Mouse (Mus musculus): ENCODE data around the gene Tbx21.

Tbx21 gene

DNA sequence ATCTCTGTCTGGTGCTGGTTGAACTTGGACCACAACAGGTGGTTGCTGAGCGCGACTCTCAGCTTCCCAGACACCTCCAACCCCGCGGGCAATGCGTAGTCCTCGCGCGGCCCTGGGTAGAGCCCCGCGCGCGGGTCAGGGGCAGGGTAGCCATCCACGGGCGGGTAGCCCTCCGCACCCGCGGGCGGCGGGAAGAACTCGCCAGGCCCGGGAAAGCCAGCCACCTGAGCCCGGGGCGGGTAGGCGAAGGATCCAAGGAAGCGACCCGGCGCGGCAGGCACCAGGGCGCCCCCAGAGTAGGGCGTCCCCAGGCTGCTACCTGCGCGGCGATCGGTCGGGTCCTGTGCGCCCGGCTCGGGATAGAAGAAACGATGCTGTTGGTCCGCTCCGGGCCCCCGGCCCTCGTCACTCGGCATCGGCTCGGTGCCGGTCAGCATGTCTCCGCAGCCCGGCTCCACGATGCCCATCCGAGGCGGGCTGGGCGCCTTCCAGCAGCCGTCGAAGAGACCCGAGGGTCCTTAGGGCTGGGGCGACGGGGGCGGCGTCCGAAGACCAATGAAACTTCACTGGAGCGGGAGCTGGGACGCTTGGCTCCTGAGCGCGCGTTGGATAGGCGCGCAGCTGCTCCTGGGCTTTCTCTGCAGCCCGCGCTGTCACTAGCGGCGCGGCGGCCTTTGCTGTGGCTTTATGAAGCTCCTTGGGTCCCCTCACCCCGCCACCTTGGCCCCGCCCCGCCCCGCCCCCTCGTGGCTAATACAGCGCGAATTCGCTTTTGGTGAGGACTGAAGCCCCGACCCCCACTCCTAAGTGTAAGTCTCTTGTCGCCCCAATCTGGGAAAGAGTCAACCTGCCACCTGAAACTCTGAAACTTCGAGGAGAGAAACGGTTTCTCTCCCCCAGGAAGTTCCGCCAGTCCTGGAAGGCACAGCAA, at the start of gene Tbx21:
Gene Tbx21 (minus strand): TSS at position 661 of the 931 bp plus-strand sequence.
- DNase-seq (ENCODE audit: low spot score in 2 of 2), result no peak

DNA sequence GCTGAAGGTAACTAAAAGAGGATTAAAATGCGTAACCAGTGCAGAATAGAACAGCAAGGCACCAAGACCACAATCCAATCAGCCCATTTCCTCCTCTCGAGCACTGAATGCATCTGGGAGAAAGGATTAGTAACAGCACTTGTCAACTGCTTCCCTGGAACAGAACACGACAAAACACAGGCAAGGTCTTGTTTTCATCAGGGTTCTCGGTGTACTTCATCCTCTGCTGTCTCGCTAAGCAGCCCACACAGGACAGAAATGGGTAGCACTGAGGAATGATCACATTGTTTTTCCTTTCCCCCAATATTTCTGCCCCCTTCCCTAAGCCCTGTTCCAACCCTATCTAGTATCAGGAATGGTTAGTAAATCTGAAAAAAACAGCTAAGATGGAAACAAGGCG, 45.2 kb upstream of the Tbx21 start:
- no peak for DNase-seq (ENCODE audit: low spot score in 2 of 2)

DNA sequence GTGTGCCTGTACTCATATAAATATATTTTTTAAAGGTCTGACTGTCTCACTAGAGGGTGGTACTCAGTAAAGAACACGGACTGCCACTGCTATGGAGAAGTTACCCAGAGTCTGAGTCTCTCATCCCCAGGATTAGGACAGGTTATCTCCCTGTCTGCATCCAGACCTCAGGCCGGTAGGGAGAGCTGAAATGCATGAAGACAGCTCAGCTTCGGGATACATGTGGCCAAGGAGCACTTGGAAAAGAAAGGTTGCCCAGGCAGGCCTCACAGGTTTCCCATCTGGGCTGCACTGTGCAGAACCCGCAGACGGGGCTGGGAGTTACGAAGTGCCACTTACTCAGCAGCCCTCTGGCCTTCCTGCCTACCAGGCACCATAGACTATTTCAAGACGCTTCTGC, 41.9 kb upstream of the Tbx21 start:
- DNase-seq (ENCODE audit: low spot score in 2 of 2), result no peak

DNA sequence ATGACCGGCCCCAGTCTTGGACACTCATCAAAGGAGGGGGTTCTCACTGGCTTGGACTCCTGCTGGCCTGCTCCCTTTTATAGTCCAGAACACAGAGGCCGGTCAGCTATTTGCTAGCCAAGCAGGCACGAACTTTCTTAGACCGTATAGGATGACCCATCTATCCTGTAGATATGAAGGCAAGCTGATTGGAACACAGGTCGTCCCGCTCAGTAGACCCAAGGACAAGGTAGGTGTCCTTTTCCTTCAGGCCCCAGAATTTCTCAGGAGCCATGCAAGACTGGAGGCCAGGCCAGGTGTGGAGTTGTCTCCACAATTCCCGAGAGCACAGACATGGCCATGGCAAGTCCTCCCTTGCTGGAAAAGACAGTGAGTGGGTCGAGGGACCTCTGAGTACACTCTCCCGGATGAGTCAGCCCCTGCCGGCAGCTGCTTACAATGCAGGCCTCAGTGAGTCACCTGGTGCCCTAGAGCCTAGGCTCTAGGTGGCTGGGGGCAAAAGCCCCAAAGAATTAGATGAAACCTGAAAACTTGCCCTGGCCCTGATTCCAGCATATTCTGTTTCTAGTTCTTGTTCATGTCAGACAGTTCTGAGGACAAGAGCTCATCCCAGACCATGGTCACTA, 37.6 kb upstream of the Tbx21 start:
- no peak for DNase-seq (ENCODE audit: low spot score in 2 of 2)

DNA sequence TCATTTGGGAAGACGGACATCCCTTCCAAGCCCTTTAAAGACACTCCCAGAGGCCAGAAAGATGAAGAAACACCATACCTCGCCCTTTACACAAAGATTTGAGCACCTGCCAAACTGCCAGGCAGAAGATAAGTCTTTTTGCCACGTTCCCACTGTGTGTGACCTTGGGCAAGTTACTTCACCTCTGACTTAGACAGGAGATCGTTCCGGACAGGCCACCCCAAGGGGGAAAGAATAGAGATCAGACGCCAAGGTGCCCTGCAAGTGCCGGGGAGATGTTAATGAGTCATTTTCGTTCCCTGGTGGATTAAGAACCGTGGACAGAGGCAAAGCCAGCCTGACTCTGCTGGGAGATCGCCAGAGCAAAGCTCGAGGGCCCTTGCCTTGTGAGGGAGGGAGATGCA, 36.9 kb upstream of the Tbx21 start:
- peak; percentile 34 to 51 for DNase-seq (ENCODE audit: low spot score in 2 of 2)

DNA sequence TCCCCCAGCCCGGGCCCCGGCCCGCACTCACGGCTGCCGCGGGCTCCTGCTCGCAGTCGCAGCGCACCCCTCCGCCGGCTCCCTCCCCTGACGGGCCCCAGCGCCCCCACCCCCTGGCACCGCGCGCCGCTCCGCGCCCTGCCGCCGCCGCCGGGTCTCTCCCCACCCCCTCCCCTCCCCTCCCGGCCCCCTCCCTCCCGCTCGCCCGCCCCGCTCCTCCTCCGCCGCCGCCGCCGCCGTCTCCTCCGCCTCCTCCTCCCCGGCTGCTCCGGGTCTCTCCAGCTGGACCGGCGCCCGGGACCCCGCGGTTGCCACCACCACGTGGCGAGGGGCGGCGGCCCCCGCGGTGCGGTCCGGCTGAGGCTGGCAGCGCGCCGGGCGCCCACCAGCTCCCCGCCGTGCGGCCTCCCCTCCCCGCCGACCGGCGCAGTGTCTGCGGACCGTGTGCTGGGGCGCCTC, 36.2 kb upstream of the Tbx21 start, which contains the start of gene Tbkbp1:
Gene Tbkbp1 (minus strand): TSS at position 153 of the 459 bp plus-strand sequence.
- peak in 1 of 2 experiments; percentile 40 for DNase-seq (ENCODE audit: low spot score in 2 of 2)

DNA sequence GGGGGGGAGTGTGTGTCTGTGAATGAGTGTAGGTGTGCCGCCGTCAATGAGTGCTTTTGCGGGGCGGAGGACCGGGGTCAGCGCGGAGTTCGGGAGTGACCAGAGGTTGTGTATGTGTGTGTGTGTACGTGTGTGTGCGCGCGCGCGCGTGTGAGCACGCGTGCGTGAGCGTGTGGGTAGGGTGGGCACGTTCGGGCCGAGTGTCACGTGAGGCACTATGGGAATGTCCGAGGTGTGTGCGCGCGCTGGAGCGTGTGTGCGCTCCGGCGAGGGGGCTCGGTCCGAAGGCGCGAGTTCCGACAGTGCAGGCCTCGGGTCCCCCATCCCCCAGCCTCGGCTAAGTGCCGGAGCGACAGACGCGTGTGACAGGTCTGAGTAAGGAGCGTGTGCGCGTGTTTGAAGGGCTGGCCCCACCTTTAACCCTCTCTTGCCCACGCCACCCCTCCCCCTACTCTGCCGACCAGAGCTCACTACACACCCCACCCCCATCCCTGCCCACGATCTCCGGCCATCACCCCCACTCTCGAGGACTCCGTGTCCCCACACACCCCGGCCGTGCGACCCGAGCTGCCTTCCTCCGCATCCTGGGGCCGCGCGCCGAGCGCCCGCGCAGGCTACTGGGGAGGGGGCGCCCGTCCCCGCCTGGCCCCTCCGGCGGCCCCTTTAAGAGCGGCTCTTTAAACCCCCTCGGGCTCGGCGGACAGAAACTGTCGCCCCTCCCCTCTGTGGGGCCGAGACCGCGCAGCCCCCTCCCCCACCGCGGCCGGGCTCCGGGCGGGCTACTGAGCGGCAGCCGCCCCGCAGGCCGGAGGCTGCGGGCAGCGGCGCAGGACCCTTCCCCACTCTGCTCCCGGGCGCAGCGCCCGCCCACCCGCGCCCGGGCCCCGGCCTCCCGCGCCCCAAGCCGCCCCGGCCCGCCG, 35.5 kb upstream of the Tbx21 start:
- peak; percentile 62 to 65 for DNase-seq (ENCODE audit: low spot score in 2 of 2)

DNA sequence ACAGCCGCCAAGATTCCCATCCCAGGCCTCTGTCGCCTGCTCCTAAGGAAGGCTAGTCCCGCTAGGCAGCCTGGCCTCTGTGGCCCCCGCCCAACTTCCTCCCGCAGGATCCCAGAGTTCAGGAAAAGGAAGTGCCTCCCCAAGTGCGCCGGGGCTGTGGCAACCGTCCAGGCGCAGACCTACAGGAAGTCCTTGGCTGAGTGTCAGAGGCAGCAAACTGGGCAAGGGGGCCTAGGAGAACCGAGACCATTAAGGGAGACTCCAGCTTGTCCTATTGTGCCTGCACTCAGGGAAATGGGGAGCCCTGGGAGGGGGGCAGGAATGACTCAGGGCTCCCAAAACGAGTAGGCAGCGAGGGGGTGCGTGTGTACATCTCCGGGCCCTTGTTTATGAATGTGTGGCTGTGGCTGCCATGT, 34.9 kb upstream of the Tbx21 start:
- DNase-seq (ENCODE audit: low spot score in 2 of 2), result peak; percentile 90 to 91

DNA sequence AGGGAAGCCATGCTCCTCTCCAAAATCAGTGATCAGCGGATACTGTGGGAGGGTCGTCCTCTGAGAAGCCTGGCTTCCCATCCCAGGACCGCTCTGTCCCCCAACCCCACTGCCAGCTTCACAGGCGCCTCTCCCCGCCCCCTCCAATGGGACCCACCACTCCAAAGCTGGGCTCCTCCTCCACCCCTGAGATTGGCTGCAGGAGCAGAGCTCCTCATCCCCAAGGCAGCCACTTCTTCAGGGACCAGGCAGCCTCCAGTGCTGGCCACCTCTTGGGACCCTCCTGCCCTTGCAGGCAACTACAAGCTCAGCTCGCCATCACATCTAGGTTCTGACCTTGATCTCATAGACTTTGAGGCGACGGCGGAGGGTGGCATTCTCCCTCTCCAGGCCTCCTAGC, 33.9 kb upstream of the Tbx21 start:
- DNase-seq (ENCODE audit: low spot score in 2 of 2), result no peak

DNA sequence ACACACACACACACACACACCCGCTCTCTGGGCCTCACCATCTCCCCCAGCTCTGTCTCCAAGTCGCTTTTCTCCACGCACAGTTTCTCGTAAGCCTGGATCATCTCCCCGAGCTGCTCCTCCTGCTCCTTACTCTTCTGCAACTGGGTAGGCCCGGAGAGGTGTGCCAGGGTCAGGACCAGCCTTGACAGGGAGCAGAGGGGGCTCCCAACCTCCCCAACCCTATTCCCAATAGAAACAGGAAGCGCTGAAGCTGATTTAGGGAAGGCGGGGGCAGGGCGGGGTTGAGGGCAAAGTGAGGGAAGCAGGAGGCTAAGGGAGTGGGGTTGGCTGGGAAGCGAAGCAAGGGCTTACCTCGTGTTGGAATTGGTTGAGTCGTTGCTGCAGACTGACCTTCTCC, 33.5 kb upstream of the Tbx21 start:
- DNase-seq (ENCODE audit: low spot score in 2 of 2), result no peak

DNA sequence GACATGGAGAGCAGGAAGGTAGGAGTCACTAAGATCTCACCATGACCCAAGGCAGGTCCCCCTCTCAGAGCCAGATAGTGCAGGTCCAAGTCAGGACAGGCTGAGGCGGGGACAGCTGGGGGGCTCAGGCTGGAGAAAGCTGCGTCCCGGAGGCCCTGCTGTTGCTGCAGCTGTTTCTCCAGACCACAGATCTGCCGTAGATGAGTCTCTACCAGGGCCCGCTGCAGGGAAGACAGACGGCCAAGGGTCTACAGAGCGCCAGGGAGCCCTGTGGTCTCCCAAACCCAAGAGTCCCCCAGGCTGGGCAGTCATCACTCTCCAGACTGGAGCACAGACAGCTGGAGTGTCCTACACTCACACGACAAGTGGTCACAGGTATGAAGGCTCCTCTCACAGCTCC, 32.2 kb upstream of the Tbx21 start:
- no peak for DNase-seq (ENCODE audit: low spot score in 2 of 2)

DNA sequence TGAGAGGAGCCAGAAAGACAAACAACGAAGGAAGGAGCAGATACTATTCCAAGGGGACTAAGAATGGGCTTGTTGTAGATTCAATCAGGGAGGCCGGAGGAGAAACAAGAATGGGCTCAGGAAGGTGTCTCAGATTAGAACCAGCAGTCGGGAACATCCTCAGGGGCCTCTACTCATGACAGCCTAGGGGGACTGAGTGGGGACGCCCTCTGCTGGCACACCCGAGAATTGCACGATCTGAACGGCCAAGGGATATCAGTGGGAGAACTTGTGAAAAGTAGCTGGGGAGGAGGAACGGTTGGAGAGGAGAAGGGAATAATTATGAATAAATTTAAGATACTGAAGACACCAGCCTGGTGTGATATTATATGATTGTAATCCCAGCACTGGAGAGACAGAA, 31.6 kb upstream of the Tbx21 start:
- DNase-seq (ENCODE audit: low spot score in 2 of 2), result peak; percentile 46 to 71

DNA sequence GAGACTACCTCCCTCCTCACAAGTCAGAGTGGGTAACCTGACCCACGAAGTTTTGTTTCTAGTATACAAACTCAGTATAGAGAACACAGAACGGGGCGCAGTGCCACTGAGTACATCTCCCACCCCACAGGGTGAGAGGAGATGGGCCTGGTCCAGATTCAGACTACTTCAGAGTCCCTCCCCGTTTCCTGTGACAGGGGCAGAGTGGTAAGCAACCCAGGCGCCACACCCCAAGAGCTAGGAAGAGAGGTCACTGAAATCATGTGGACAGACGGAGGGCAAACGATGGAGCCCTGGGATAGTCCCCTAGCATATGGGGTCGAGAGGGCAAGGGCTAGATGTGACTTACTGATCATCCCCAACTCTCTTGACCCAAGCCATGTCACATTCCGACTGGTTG, 30.8 kb upstream of the Tbx21 start:
- DNase-seq (ENCODE audit: low spot score in 2 of 2), result no peak

DNA sequence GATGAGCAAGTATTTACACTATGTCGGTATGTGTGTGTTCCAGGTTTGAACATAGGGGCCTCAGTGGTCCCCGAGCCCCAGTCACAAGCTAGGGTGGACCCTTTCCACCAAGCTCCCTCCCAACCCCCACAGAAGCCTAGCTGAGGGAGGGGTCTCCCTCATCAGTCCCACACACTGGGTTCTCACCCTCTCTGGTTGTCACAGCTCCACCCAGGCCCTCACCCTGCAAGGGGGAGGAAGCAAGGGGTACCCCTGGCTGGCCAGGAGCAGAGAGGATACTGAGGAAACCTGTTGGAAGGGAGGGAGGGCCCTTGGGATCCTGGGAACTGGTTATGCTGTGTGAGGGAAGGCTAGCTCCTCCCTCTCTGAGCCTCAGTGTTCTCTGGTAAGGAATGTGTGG, 30.2 kb upstream of the Tbx21 start:
- no peak for DNase-seq (ENCODE audit: low spot score in 2 of 2)

DNA sequence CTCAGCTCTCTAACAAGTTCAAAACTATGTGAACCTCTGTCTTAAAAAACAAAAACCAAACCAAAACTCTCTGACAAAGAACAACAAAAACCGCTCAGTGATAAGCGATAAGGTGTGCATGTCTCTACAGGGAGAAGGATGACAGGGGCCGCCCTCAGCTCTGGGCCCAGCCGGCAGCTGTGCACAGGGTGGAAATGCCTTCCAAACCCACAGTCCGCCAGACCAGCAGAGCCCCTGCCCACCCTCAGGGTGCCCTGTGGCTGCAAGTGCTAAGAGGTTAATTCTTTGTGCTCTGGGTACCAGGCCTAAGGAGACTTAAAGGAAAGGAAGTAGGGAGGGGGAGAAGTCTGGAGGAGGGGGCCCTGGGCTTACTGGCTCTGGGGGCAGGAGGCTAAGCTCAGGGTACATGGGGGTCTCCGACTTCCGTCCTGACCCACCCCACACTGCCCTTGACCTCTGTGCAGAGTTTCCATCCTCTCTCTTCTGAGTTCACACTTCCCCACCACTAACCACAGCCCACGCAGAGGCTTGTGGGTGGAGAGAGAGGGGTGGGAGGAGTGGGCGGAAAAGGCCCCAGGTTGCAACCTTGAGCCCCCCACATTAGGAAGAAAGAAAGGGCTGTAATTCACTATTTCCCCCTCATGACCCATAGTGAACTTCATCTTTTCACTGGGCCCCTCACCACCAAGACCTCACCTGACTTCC, 28.2 kb upstream of the Tbx21 start:
- no peak for DNase-seq (ENCODE audit: low spot score in 2 of 2)

DNA sequence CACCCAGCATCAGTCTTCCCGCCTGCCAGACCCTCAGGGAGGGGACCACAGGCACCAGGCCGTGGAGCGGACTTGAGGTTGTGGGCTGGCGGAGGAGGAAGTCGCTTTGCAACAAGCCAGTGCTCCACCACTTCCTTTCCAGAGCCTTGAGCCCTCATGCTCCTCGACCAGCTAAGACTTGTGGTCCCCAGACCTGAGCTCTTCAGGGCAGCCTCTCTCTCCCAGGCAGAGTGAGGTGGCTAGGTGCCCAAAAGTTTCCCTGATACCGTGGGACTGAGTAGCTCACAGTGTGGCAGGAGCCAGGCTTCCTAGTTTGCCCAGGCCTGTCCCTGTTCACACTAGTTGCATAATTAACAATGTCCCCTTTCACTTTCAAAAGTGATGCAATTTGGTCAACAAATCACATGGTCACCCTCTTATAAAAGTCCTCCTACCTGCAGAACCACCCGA, 27.1 kb upstream of the Tbx21 start:
- peak in 1 of 2 experiments; percentile 52 for DNase-seq (ENCODE audit: low spot score in 2 of 2)

DNA sequence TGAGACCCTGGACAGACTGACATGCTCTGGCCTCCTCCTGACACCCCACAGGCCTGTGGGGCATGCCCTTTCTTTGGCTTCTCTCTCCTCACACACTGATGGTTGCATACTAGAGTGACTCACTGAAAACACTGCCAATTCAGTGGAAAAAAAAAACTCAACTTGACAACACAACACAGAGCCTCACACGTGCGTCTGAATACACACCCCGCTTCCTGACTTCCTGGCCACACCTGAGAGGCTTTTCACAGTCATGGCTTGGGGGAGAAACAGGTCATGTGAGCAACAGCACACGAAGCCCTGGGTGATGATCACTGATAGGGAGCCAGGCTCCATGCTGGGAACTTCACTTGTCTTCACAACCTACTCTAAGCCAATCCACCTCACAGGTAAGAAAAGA, 25.7 kb upstream of the Tbx21 start:
- no peak for DNase-seq (ENCODE audit: low spot score in 2 of 2)

DNA sequence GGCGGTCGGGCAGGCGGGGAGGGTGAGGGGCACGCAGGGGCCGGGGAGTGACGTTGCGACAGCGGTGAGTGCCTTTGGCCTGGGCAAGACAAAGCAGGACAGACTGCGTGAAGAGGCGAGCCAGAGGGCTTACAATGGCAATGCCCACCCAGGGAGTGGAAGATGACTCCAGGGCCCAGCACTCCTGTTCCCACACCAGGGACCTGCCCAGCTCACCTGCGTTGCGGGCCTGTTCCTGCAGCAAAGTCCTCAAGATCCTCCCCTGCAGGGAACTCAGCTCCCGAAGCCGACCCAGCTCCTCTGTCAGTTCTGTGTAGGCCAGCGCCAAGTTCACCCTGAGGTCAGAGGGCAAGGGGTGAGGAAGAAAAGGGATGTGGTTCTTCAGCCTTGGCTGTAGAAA, 24.1 kb upstream of the Tbx21 start:
- DNase-seq (ENCODE audit: low spot score in 2 of 2), result no peak

DNA sequence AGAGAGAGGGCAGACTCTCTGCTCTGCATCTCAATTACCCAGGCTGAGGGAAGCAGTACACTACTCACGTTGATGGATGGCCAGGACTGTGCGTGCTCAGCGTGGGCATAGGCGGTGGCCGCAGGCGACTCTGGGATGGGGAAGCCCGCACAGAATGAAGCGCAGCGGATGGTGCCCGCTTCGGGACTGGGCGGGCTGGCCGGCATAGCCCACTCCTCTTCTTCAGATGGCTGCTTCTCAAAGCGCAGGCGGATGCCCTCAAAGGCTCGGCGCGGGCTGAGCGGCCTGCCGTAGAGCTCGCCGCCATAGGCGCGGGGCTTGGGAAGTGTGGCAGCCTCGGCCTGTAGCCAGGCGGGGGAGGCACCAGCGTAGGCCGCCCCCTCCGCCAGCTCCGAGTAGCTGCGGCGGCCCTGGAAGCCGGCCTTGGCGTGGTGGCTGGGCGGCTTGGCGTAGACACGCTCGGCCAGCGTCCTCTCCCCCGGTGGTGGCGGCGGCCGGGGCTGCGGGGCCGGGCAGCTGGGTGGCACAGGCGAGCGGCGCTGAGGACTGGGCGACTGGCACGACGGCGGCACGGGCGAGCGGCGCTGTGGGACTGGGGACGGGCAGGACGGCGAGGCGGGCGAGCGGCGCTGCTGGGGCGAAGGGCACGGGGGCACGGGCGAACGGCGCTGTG, 23.6 kb upstream of the Tbx21 start:
- DNase-seq (ENCODE audit: low spot score in 2 of 2), result no peak

DNA sequence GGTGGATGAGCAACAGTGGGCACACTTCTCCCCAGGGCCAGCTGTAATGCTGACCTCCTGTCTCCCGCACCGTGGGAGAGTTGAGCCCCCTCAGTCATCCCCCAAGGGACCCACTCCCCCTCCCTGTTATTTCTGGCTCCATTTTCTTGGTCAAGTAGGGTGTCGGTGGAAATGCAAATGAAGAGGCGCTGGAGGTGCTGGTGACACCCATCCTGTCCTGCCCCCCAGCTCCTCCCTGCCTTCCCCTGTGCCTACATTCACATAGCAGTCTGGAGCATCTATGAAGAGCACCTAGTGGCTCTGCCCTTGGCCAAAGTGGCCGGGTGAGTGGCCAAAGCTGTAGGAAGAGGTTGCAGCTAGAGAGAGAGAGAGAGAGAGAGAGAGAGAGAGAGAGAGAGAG, 18.1 kb upstream of the Tbx21 start:
- no peak for DNase-seq (ENCODE audit: low spot score in 2 of 2)

DNA sequence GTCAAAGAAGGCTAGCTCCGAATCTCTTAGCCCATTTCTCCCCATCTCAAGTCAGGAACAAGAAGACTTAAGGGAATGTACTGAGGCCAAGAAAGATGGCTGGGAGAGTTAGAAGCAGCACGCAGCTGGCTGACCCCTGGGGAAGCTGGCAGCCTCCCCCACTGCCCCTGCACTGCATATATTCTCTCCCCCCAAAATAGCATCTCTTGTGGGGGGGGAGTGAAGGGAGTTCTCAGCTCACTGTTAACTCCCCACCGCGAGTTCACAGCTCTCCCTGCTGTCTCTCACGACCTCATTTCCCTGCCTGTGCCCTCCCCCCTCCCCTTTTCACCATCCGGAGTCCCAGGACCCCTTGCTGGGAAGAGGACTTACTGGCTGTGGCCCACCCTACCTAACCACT, 17.1 kb upstream of the Tbx21 start:
- DNase-seq (ENCODE audit: low spot score in 2 of 2), result no peak
